Mouse (Mus musculus) neutrophil, adult 5-6 weeks (primary cell): ENCODE measurements at regions not wholly inside any gene's neighbourhood (a gene's known extent, or its start where the extent isn't known, plus 50 kb on each side); places are given as distances from the start of the nearest gene placed in this dataset.

Source experiments
- ATAC-seq: fragments of 151-379, 151-347 bp; 2 replicates; pipeline ENCODE4 v1.8.0; 2017; ENCODE audit warnings: mild to moderate bottlenecking, moderate TSS enrichment; ENCODE audit not compliant: insufficient number of reproducible peaks, poor library complexity, low FRiP score, severe bottlenecking; ENCODE audit errors: extremely low read depth

DNA sequence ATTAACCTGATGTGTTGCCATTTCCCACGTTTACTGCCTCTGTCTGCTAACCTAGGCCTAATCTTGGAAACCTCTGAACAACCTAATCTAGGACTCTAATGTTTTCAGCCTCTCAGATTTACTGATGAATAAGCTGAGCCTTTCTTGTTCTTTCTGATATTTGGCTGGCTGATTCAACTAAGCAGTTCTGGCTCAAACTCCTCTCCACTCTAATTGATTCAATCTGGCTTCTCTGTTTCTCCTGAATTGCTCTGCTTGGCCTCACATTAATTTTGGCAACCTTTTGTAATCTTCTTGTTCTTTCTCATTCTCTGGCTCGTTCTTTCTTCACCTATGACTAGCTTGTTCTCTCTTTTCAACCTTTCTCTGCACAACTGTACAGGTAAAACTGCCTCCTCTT lies 1561.2 kb upstream of the Zeb2 start:
- ATAC-seq = no peak

GRCm38 (mm10) chr2:46669517-46670291 lies 1552.5 kb upstream of the Zeb2 start:
- no peak for ATAC-seq

- no peak for ATAC-seq
These were observed 1549.8 kb upstream of the Zeb2 start for GRCm38 (mm10) chr2:46666990-46667337.

- ATAC-seq = no peak
These were observed 1549.1 kb upstream of the Zeb2 start for GRCm38 (mm10) chr2:46666084-46666989.

DNA sequence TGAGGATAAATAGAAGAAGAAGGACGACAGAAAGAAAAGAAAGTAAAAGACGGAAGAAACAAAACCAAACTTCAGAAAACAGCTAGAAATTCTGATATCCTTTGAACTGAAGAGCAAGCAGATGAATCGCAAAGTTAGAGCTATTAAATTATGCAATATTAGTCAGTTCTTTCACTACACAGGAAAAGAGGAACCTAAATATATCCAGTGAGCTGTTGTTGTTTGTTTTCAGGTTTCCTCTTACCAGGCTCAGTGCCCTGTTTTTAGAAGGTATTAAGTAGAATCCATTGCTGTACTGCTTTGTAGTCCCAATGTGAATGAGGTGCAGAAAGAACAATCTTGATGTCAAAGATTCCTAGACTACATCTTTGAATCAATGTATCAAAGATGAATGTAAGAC lies 1544.7 kb upstream of the Zeb2 start:
- ATAC-seq = no peak

- ATAC-seq = no peak
These were observed 1543.4 kb upstream of the Zeb2 start for GRCm38 (mm10) chr2:46660577-46660976.

GRCm38 (mm10) chr2:46655289-46655688 lies 1538.1 kb upstream of the Zeb2 start:
- ATAC-seq = no peak

DNA sequence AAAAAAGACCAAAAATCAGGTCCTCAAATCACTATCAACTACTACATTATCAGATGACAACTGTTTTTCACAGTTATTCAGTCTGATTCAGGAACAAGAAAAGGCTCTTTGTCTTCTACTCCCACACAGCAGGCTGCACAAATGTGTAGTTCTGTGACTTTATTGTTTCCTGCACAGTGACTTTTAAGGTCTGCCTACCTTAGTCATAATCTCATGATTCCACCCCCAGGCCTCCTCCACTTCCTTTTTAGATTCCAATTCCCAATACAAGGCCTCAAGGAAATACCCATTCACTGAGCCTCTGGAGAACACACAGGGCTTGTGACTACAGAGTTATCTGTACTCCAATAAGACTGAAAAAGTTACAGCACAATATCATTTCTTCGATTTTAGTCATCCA lies 1535.4 kb upstream of the Zeb2 start:
- ATAC-seq = no peak

DNA sequence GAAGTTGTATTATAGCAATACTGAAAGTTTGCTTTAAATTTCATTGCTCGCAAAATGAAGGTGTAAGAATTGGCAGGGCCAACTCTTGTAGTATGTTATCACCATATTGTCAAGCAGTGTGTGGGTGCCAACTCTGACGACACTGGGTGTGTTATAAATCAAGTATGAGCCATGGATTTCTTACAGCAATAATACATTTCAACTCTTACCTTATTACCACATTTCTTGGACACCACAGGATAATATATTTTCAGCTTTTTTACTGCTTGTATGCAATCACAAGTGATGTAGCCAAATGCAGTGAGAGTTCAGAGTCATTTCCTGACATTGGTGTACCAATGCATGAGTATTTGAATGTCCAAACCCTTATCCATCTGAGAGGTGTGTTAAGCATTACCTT lies 1529.2 kb upstream of the Zeb2 start:
- no peak for ATAC-seq

DNA sequence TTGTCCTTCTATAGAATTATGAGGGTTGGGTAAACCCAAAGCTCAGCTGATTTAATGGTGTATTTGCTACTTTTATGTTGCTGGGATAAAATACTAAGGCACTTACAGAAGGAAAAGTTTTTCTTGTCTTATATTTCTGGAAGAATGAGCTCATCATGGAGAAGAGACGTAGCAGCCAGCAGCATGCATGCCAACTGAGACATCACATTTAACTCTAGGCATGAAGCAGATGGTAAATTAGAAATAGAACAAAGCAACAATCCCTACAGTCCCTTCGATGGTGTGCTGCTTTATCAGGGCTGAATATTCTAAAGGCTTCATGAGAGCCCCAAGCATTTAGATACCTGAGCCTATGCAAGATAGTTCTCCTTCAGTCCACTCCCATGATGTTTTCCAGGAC lies 1492.0 kb upstream of the Zeb2 start:
- ATAC-seq = no peak

DNA sequence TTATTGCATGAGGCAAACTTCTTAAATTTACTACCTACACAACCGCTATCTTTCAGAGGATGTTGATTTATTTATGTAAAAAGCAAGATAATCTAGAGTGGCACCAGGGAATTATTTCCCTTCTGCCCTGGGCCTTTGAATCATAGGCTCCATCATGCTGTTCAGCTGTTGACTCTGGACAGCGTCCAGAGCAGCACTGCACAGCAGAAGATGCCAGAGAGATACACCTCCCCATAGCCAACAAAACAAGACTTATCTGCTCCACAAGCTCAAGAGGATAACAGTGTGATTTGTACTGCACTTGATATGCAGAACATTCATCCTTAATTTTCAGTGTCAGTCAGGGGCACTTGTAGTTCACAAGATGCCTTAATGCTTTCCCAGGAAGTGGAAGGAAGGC lies 1464.6 kb upstream of the Zeb2 start:
- no peak for ATAC-seq

- no peak for ATAC-seq
These were observed 1453.2 kb upstream of the Zeb2 start for GRCm38 (mm10) chr2:46570416-46570815.

- no peak for ATAC-seq
These were observed 1416.2 kb upstream of the Zeb2 start for GRCm38 (mm10) chr2:46533395-46533794.

DNA sequence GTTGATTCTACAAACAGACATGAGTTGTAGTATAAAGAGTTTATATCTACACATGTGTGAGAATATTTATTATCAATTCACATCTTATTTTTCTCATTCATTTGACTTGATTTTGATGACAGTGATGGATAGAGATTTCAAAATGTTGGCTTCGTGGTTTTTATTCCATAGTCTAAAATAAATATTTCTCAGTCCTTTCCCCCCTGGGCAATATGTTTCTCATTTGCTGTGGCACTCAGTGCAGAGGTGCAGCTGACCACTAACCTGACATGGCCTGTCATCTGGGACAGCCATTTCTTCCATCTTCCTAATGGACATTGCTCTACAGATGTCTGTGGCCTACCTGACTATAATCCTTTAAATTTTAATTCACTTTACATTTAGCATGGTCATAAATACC lies 1413.5 kb upstream of the Zeb2 start:
- ATAC-seq = no peak

DNA sequence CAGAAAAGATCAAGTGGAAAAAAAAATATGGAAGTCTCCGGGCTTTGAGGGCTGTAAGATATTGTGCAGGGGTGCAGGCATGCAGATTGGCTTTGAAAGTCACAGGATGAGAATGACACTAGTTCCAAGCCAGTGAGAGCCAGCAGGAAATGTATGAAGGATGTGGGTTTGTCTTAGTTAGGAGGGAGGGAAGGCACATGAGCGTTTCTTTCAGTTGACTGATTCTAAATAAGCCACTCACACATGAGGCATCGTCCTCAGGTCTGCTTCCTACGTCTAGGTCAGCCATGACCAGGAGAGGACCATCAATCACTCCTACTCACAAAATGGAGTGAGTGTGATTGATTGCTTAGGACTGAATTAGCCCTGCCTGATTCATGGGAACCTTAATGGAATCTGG lies 1408.0 kb upstream of the Zeb2 start:
- peak; percentile 23; the same call in 1 of the 2 replicates for ATAC-seq

GRCm38 (mm10) chr2:46524625-46525024 lies 1407.4 kb upstream of the Zeb2 start:
- ATAC-seq = no peak

DNA sequence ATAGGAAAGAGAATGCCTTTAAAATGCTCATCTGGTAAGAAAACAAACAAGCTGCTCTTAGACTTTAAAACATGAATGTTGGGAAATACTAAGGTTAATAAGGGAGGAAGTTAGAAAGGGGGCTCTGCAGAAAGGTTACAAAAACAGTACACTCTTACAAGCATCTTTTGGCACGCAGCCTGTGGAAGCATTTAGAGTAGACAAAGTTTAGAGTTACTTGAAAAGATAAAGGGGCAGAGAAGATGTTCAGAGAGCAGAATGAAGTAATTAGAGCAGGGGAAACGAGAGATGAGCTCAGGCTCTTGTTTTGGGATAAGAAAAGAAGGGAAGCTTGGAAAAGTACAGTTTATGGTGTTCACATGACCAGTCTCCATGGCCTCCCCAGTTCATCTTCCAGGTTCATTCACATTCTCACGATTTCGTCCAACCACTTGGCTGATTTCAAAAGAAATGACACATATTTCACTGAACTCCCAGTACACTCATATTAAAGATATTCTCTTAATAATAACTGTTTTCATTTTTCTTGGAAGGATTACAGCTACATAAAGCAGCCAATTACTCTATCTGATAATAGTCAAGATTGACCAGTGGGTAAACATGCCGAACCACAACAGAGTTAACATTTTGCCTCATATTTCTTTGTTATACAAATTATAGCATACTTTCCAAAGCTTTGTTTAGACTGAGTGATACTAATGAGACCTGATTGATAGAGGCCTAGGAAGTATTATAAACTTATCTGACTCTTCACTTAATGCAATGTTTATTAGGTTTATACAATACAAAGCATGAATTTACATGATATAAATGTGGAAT lies 1404.2 kb upstream of the Zeb2 start:
- no peak for ATAC-seq

GRCm38 (mm10) chr2:46512237-46513028 lies 1395.2 kb upstream of the Zeb2 start:
- ATAC-seq = no peak

DNA sequence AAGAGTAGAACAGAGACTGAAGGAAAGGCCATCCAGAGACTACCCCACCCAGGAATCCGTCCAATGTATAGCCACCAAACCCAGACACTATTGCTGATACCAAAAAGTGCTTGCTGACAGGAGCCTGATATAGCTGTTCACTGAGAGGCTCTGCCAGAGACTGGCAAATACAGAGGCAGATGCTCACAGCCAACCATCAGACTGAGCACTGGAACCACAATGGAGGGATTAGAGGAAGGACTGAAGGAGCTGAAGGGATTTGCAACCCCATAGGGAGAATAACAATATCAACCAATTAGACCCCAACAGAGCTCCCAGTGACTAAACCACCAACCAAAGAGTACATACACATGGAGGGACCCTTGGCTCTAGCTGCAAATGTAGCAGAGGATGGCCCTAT lies 1389.8 kb upstream of the Zeb2 start:
- no peak for ATAC-seq
